Mouse (Mus musculus): ENCODE data around the gene Tbck. TPM values are rescaled to one million over a fixed set of nuclear protein-coding genes. Genes with fewer than 3 reads are reported as not detected.

The Tbck gene
- polyA plus RNA-seq, 1 experiment: 17.3 TPM

DNA sequence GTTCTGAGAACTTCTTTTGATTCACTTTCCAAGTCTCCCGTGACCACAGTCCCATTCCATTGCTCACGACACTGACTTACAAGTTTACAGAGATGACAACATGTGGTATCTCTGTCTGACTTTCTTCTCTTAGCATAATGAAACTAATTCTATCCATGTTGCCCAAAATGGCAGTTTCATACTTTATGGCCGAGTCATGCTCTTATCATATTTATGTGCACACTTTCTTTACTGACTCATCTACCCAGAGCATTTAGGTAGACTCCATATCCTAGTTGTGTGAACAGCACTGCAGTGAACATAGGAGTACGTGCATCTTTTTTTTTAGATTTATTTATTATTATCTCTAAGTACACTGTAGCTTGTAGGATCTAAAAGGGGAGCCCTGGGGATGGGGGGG lies 103.8 kb downstream of the Tbck start:
- no peak overlapping the region for H3K27ac ChIP-seq (ENCODE audit: insufficient read depth, low read depth, low read length)
- no peak overlapping the region for H3K4me3 ChIP-seq (ENCODE audit: insufficient read depth, low read length)
- TF ChIP-seq POLR2A (IDR thresholded peaks at IDR 0.05; ENCODE audit: borderline replicate concordance, low read depth, low read length) (no peak), CTCF (IDR thresholded peaks at IDR 0.05; ENCODE audit: low read depth, low read length) (no peak)
- H3K4me1 ChIP-seq (ENCODE audit: control insufficient read depth, insufficient read depth, low read length): peaks cover 10% of the 10 kb centered on the region

DNA sequence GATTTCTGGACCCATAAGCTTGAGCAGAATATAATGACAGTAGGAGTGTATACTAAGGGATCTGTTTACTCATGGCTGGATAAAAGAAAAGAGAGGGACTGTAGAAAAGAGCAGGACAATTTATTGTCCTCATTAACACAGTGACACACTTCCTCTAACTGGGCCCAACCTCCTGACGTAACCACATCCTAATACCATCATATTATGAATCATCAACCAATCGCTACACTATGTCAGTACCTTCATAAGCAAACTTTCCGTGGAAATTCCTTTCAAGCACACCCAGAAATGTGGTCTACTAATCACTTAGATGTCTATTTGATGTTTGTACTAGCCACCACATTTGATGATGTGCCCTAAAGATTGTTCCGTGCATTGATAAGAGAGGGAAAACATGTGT lies 107.2 kb downstream of the Tbck start:
- H3K4me3 ChIP-seq (ENCODE audit: insufficient read depth, low read length): no peak overlapping the region
- no peak for TF ChIP-seq CTCF (IDR thresholded peaks at IDR 0.05; ENCODE audit: low read depth, low read length)
- TF ChIP-seq POLR2A (IDR thresholded peaks at IDR 0.05; ENCODE audit: borderline replicate concordance, low read depth, low read length): no peak
- H3K27ac ChIP-seq (ENCODE audit: insufficient read depth, low read depth, low read length): no peak overlapping the region
- H3K4me1 ChIP-seq (ENCODE audit: control insufficient read depth, insufficient read depth, low read length): peaks cover 10% of the 10 kb centered on the region

- H3K27ac ChIP-seq (ENCODE audit: insufficient read depth, low read depth, low read length): no peak overlapping the region
- H3K4me3 ChIP-seq (ENCODE audit: insufficient read depth, low read length): no peak overlapping the region
- H3K4me1 ChIP-seq (ENCODE audit: control insufficient read depth, insufficient read depth, low read length): no peaks in the 10 kb centered on the region
- TF ChIP-seq POLR2A (IDR thresholded peaks at IDR 0.05; ENCODE audit: borderline replicate concordance, low read depth, low read length): no peak
- no peak for TF ChIP-seq CTCF (IDR thresholded peaks at IDR 0.05; ENCODE audit: low read depth, low read length)
Measured at GRCm38 (mm10) chr3:132800196-132800595, 116.3 kb downstream of the Tbck start.

GRCm38 (mm10) chr3:132801910-132802309 lies 118.0 kb downstream of the Tbck start:
- no peak for TF ChIP-seq POLR2A (IDR thresholded peaks at IDR 0.05; ENCODE audit: borderline replicate concordance, low read depth, low read length)
- TF ChIP-seq CTCF (IDR thresholded peaks at IDR 0.05; ENCODE audit: low read depth, low read length): no peak
- Histone ChIP-seq H3K4me3 (ENCODE audit: insufficient read depth, low read length) (no peak overlapping the region), H3K27ac (ENCODE audit: insufficient read depth, low read depth, low read length) (no peak overlapping the region), H3K4me1 (ENCODE audit: control insufficient read depth, insufficient read depth, low read length) (no peaks in the 10 kb centered on the region)

GRCm38 (mm10) chr3:132807888-132808579 lies 124.1 kb downstream of the Tbck start:
- TF ChIP-seq POLR2A (IDR thresholded peaks at IDR 0.05; ENCODE audit: borderline replicate concordance, low read depth, low read length) (no peak), CTCF (IDR thresholded peaks at IDR 0.05; ENCODE audit: low read depth, low read length) (no peak)
- Histone ChIP-seq H3K27ac (ENCODE audit: insufficient read depth, low read depth, low read length) (no peak overlapping the region), H3K4me3 (ENCODE audit: insufficient read depth, low read length) (no peak overlapping the region), H3K4me1 (ENCODE audit: control insufficient read depth, insufficient read depth, low read length) (no peaks in the 10 kb centered on the region)

DNA sequence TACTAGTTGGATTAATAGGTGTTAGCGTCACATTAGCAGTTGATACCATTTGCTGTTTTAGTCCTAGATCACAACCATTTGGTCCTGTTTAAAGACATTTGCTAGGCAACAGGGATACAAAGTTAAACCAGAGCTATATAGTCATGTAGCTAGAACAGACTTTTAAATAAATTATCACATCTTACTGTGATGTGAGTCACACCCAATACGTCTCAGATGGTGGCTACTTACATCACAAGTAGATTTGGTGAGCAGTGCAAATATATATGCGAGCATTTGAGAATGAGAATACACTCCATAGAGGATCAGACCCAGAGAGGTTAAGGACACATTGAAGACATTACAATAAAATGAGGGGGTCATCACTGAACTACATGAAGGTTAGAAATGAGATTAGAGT lies 125.0 kb downstream of the Tbck start:
- H3K27ac ChIP-seq (ENCODE audit: insufficient read depth, low read depth, low read length): no peak overlapping the region
- H3K4me1 ChIP-seq (ENCODE audit: control insufficient read depth, insufficient read depth, low read length): no peaks in the 10 kb centered on the region
- no peak overlapping the region for H3K4me3 ChIP-seq (ENCODE audit: insufficient read depth, low read length)
- TF ChIP-seq CTCF (IDR thresholded peaks at IDR 0.05; ENCODE audit: low read depth, low read length): no peak
- TF ChIP-seq POLR2A (IDR thresholded peaks at IDR 0.05; ENCODE audit: borderline replicate concordance, low read depth, low read length): no peak

- Histone ChIP-seq H3K27ac (ENCODE audit: insufficient read depth, low read depth, low read length) (no peak overlapping the region), H3K4me3 (ENCODE audit: insufficient read depth, low read length) (no peak overlapping the region), H3K4me1 (ENCODE audit: control insufficient read depth, insufficient read depth, low read length) (no peaks in the 10 kb centered on the region)
- TF ChIP-seq CTCF (IDR thresholded peaks at IDR 0.05; ENCODE audit: low read depth, low read length) (no peak), POLR2A (IDR thresholded peaks at IDR 0.05; ENCODE audit: borderline replicate concordance, low read depth, low read length) (no peak)
Measured at GRCm38 (mm10) chr3:132811791-132812190, 127.8 kb downstream of the Tbck start.

DNA sequence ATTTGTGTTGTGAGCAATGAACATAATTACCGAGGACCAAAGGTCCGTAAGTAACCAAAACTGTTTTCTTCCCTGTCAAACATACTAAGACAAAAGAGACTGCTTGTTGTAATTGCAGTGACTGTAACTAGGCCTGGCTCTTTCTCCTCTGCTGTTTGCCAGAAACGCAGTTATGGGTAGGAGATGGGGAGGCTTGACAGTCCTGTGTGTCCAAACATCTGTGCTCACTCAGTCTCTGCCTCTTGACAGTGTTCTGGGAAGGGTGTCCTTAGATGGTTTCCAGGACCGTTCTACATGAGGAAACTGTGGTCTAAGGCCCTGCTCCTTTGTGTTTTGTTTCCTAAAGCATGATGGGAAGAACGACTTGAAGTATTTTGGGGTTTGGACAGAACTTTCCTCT lies 128.4 kb downstream of the Tbck start:
- Histone ChIP-seq H3K4me3 (ENCODE audit: insufficient read depth, low read length) (no peak overlapping the region), H3K4me1 (ENCODE audit: control insufficient read depth, insufficient read depth, low read length) (no peaks in the 10 kb centered on the region), H3K27ac (ENCODE audit: insufficient read depth, low read depth, low read length) (no peak overlapping the region)
- no peak for TF ChIP-seq POLR2A (IDR thresholded peaks at IDR 0.05; ENCODE audit: borderline replicate concordance, low read depth, low read length)
- no peak for TF ChIP-seq CTCF (IDR thresholded peaks at IDR 0.05; ENCODE audit: low read depth, low read length)

GRCm38 (mm10) chr3:132813147-132813546 lies 129.2 kb downstream of the Tbck start:
- no peak for TF ChIP-seq CTCF (IDR thresholded peaks at IDR 0.05; ENCODE audit: low read depth, low read length)
- no peak for TF ChIP-seq POLR2A (IDR thresholded peaks at IDR 0.05; ENCODE audit: borderline replicate concordance, low read depth, low read length)

GRCm38 (mm10) chr3:132813706-132814497 lies 130.0 kb downstream of the Tbck start:
- no peak for TF ChIP-seq POLR2A (IDR thresholded peaks at IDR 0.05; ENCODE audit: borderline replicate concordance, low read depth, low read length)
- TF ChIP-seq CTCF (IDR thresholded peaks at IDR 0.05; ENCODE audit: low read depth, low read length): no peak
- no peak overlapping the region for H3K27ac ChIP-seq (ENCODE audit: insufficient read depth, low read depth, low read length)
- H3K4me3 ChIP-seq (ENCODE audit: insufficient read depth, low read length): no peak overlapping the region
- no peaks in the 10 kb centered on the region for H3K4me1 ChIP-seq (ENCODE audit: control insufficient read depth, insufficient read depth, low read length)

More at GRCm38 (mm10) chr3:132813147-132813546, 129.2 kb downstream of the Tbck start:
- no peak overlapping the region for H3K27ac ChIP-seq (ENCODE audit: insufficient read depth, low read depth, low read length)
- H3K4me3 ChIP-seq (ENCODE audit: insufficient read depth, low read length): no peak overlapping the region
- no peaks in the 10 kb centered on the region for H3K4me1 ChIP-seq (ENCODE audit: control insufficient read depth, insufficient read depth, low read length)
